Mouse (Mus musculus) E14TG2a.4 (cell line): Measurements from ENCODE around the gene Acap3.

ENCODE experiments used
- CTCF ChIP-seq: conservative IDR thresholded peaks from 2 replicates; pipeline ENCODE4 v1.5.1; 2014; ENCODE audit warnings: low read length
- POU5F1 ChIP-seq: IDR thresholded peaks from 2 replicates; pipeline ENCODE4 v1.6.1; 2014; ENCODE audit warnings: low read length, borderline replicate concordance

- no peak for TF ChIP-seq CTCF
- no peak for TF ChIP-seq POU5F1
These were observed at the start of gene Acap3, which contains the start of gene Pusl1 for GRCm38 (mm10) chr4:155891551-155892001.
